Mouse (Mus musculus) cerebellum, adult 9-11 months (tissue): ENCODE measurements at regions not wholly inside any gene's neighbourhood (a gene's known extent, or its start where the extent isn't known, plus 50 kb on each side); places are given as distances from the start of the nearest gene placed in this dataset.

Experiments
- DNase-seq: peaks from one replicate; pipeline ENCODE4 v3.0.0; 2022

- no peak for DNase-seq
These were observed 53.9 kb upstream of the Fmo9 start for GRCm38 (mm10) chr1:166735545-166735944.

GRCm38 (mm10) chr1:166738029-166738428 lies 56.4 kb upstream of the Fmo9 start:
- peak; percentile 22 for DNase-seq

DNA sequence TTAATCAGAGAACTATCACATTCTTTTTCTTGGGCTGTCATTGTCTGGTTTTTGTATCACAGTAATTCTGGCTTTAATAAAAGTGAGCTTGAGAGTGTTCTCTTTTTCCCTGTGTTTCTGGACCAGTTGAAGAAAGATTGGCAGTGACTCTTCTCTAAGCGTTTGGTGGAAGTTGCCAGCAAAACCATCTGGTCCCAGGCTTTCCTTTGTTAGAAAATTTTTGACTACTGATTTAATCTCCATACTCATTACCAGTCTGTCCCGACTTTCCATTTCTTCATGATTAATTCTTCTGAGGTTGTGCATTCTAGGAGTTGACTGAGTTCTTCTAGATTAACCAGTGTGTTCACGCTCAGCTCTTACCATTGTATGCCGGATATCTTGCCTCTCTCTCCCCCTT lies 68.6 kb upstream of the Fmo9 start:
- peak; percentile 81 for DNase-seq

DNA sequence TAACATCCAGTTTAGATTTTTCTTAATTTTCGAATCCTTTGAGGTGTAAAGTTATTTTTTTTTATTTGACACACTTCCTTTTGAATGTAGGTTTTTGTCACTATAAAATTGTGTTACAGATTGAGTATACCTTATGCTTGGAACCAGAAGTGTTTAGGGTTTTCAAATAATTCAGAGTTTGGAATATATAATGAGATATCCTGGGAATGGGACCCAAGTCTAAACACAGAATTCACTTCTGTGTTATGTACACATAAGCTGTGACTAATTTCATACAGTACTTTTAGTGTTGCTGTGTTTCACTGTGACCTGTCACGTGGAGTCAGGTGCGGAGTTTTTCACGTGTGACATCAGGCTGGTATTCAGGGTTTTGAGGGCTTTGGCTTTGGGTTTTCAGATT lies 69.1 kb upstream of the Fmo9 start:
- no peak for DNase-seq

DNA sequence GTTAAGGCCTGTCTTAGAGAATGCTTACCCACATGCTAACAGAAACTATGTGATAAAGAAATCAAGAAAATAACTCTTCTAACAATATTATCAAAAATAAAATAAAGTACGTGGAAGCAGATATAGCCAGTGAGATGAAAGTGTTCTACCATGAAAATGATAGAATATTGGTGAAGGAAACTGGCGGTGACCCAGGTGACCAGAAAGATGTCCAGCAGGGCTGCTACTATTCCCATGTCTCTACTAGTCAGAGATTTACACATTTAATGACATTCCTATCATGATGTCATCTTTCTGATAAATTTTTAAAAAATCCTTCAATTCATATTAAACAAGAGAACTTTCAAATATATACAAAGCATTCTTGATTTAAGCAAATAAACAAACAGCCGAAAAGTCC lies 69.8 kb upstream of the Fmo9 start:
- DNase-seq = no peak

DNA sequence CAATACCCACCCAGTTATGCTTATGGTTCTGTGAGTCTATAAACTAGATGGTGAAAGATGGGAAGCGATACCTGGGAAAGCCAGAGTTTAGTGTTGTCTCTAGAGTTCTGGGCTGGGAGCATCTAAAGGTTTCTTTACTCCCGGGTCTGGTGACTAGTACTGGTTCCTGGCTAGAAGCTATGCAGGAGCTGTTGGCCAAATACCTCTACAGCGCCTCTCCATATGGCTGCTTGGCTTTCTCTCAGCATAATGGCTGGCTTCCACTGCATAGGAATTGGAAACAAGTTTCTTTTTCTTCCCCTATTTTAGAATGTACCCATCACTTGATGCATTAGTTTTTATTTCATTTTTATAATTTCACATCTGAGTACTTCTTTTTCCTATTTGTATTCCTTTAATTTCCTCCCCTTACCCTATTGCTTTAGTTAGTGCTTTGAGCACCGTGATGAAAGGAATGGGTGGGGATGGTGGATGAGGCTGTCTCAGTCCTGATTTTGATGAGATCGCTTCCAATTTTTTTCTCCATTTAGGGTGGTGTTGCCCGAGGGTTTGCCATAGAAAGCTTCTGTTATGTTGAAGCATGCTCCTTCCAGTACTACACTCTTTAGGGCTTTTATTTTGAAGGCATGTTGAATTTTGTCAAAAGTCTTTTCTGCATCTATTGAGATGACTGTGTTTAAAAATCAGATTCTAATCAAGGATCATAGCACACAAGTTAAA lies 71.5 kb upstream of the Fmo9 start:
- DNase-seq = peak; percentile 88

GRCm38 (mm10) chr1:166758987-166759386 lies 77.3 kb upstream of the Fmo9 start:
- no peak for DNase-seq

DNA sequence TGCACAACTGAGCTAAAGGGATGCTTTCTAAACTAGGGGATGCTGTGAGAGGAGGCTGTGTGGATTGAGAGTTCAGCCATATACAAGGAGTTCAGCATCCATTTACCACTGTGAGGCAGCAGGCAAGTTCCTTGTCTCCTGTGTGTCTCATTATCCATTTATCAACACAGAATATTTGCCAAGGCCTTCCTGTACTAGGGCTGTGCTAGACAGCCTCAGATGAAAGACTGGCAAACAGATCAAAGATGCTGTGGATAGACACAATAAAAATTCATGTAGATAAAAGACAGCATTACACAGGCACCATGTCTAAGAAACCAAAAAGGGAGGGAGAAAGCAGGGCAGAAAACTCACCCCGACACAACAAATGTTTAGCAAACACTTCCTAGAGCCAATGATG lies 91.5 kb upstream of the Fmo9 start:
- DNase-seq = no peak

- peak; percentile 46 for DNase-seq
These were observed 100.5 kb upstream of the Fmo9 start for GRCm38 (mm10) chr1:166782106-166782505.

DNA sequence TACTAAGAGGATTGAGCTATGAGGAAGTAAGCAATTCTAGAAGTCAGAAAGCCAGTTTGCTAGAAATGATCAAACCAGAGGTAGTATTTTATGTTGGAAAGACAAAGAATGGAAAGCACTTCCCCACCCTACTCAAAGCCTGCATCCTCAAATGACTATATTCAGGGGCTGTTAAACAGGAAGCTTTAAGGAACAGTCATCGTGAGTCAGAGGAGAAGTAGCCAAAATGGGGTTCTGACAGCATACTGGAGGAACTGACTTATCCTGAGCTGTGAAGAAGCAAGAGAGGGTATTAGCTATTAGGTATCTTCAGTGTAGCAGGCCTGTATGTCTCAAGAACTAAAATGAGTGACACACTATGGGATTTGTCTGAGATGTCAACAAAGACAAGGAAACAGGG lies 106.3 kb upstream of the Fmo9 start:
- no peak for DNase-seq

DNA sequence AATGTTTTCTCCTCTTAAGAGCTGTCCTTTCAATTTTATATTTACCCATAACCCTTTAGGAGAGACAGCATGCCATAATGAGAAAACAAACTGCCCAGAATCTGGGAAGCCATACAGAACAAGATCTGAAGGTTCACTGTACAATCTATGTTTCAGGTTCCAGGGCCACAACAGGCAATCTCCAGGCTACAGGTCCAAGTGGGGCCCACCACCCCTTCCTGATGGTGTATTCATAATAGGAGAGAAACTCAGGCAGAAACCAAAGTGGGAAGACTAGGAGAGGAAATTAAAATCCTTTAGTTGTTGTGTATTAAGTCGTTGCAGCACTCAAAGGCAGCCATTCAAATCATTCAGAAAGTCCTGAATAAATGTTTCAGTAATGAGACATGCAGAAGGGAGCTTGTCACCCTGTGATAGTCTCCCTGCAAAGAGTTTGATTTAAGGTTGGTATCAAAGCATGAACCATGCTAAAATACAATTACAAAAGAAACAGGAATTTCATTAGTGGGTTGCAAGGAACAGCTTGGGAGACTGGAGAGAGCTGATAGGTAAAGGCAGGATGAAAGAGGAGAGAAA lies 107.3 kb upstream of the Fmo9 start:
- no peak for DNase-seq

DNA sequence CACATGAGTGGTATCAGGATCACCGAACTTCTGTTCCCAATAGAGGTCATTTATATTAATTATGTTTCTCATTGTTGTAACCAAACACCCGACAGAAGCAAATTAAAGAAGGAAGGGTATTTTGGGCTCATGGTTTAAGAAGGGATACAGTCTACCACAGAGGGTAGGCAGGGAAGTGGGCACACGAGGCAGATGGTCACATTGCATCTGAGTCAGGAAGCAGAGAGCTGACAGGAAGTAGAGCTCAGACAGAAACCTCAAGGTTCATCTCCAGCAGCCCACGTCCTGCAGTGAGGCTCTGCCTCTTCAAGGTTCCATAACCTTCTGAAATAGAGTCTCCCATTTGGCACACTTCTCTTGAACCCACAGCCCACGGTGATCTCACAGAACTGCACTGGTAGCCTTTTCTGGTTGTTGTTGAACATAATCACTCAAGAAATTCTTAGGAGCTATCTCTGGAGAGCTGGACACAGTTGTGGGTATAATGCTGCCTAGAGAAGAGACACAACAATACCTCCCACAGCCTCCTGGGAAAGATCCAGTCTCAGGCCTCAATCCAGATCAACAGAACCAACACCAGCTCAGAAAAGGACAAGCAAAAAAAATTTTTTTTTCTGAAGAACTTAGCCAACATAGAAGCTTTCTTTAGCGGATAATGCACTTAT lies 111.5 kb upstream of the Fmo9 start:
- no peak for DNase-seq

DNA sequence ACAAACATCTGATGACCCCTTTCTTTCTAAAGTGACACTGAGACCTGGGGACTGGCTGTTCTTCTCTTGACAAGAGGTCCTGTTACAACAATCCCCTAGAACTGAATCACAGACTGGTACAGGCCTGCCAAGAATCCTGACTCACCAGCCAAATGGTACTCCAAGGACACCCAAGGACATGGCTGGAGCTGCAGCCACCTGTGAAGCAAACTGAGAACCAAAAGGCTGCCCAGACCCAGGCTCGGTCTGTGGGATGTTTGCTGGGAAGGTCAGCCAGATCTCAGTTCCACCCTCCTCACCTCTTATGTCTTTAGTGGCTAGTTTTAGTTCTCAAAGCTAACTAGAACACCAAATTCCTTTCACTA lies 112.1 kb upstream of the Fmo9 start:
- no peak for DNase-seq

DNA sequence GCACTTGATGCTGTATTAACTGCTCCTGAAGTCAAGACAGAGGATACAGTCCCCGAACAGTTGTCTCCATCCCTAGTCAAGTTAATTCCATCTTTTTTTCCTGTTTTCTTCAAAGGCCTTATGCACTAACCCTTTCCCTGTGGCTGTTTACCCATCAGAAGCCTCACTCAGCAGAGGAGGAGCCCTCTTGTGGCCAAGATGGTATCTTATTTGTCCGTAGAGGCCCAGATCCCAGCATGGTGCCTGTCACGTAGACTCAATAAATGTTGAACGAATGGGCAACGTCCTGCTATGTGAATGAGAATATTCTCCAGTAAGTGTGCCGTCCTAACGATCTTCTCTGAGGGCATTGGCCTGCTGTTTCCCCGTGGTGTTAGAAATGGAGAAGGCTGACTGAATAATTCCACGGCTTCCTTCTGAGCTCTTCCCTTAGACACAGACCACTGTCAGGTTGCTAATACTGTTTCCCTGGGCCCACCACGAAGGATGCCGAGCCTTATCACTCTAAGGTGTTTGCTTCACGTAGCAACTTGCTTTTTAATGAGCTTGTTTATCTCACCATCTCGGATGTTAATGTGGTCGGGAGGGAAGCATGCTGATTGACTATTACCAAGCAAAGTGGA lies 113.1 kb upstream of the Fmo9 start:
- peak; percentile 37 for DNase-seq

DNA sequence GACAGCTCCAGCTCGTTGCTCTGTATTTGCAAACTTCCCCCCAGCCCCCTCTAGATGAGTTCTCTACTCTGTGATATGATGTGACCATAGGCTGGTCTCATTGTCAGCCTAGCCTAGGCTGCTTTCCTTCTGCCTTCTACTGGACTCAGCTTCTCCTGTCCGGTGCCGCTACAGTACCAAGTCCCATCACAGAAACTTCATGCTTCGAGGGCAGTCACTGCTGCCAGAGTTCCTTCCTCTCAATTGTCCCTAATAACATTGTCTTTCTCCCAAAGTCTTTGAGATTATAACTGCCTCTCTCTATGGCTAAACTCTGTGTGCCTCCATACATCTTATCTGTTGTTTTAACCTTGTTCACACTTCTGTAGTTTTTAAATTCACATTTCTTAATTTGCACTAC lies 114.0 kb upstream of the Fmo9 start:
- DNase-seq = no peak

DNA sequence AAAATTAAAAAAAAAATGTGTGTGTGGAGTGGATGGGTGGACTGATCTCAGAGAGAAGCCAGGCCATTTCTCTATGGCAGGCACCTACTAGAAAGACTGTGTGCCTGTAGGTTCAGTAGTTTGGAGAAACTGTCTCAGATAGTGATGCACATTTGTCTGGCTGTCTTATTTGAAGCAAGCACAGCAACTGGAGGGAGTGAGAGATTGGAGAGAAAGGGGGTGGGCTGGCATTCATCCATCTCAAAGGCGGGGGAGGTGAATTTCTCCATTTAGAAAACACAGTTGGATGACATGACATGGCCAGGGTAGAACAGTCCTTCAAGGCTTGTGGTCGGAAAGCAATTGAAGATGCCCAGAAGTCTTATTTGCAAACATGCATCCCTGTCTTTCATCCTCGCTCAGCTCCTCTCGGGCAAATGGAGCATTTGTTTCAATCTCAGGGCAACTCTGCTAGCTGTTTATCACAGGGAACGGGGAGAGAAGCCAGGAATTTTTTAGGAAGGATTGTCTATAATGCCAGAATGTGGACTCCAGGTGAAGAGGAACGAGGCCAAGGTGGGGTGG lies 114.8 kb upstream of the Fmo9 start:
- DNase-seq = peak; percentile 36

- DNase-seq = peak; percentile 72
These were observed 115.3 kb upstream of the Fmo9 start for GRCm38 (mm10) chr1:166796931-166797330.

GRCm38 (mm10) chr1:166800953-166801603 lies 119.4 kb upstream of the Fmo9 start:
- DNase-seq = peak; percentile 94

DNA sequence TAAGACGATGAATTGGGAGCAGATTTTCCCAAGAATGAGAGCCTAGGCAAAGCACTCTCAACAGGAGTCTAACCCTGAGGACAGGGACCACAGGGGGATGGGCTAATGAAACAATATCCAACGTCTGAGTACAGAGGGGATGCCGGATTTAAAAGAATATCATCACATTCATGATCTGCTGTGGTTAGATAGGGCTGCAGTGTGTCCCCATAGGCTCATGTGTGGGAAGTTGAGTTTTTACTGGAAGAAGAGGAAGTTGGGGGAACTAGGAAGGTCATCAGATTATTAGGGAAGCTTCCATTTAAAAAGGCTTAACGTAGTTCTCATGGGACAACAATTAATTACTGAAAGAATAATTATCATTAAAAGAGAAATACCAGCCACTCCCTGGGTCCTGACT lies 120.3 kb upstream of the Fmo9 start:
- DNase-seq = no peak

DNA sequence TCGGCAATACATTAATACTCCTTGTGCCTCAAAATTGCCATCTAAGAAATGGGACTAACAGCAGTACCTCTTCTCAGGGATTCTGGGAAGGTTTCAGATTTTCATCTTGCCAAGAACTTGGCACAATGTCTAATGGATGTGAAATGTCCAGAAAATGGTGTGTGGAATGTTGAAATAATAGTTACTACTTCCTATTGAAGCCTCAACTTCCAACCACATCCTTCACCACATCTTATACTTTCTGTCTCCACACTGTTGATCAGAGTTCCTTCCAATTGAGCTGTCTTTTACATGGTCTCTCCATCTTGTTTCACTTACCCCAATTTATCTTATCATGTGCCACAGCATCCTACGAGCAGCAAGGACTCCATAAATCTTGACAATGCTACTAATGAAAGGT lies 122.3 kb upstream of the Fmo9 start:
- DNase-seq = no peak

- DNase-seq = no peak
These were observed 122.7 kb upstream of the Fmo9 start for GRCm38 (mm10) chr1:166804333-166804732.

- no peak for DNase-seq
These were observed 125.7 kb upstream of the Fmo9 start for GRCm38 (mm10) chr1:166807163-166807945.
